Mouse (Mus musculus): ENCODE data around the gene Cd59a. TPM values are rescaled to one million over a fixed set of nuclear protein-coding genes. Genes with fewer than 3 reads are reported as not detected.
"Not testable (repeated sequence)": the region's sequence is repeated elsewhere in the genome, so short reads cannot be mapped to it uniquely, and the experiment has no call there.

Cd59a gene
- polyA plus RNA-seq, 1 experiment from 2014 or later: 62.0 TPM

DNA sequence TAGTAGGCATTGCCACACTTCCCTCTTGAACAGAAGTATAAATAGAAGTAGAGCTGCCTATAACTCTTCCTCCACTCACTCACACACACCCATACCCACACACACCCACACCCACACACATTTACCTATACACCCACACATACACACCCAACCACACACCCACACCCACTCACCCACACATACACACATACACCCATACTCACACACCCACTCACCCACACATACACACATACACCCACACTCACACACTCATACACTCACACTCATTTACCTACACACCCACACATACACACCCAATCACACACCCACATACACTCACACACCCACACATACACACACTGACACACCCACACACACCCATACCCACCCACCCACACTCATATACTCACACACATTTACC, 13.1 kb upstream of the Cd59a start:
- Histone ChIP-seq H3K27ac (replicated peaks) (no peak overlapping the region), H3K4me3 (no peak overlapping the region), H3K27me3 (replicated peaks) (no peaks in the 10 kb centered on the region), H3K9me3 (no peaks in the 10 kb centered on the region), H3K4me2 (no peak overlapping the region), H3K36me3 (no peaks in the 10 kb centered on the region), H3K9ac (no peak overlapping the region), H3K4me1 (peaks cover 4% of the 10 kb centered on the region)
- ATAC-seq (ENCODE audit: extremely low read depth, insufficient number of reproducible peaks, low FRiP score, low TSS enrichment): no peak

DNA sequence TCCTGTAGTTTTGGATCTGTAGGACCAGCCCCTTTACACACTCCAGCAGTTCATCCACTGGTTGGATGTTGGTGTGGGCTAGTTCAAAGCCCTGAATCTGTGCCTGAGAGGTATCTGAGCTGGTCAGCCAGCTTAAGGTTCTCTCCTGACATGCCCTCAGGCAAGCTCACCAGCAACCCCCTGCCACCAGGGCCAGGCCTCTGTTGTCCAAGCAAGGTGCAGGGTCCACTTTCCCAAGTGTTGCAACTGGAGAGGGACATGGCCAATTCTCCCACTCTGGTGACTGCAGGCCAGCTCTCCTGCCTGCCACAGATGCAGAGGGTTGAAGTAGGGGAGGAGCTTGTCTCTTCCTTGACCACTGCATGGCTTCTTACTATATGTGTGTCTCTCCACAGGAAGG, 11.6 kb upstream of the Cd59a start:
- not testable (repeated sequence) for H3K9ac ChIP-seq; H3K4me1 ChIP-seq; H3K9me3 ChIP-seq; H3K4me2 ChIP-seq; H3K36me3 ChIP-seq; ATAC-seq (ENCODE audit: extremely low read depth, insufficient number of reproducible peaks, low FRiP score, low TSS enrichment); H3K27ac ChIP-seq (replicated peaks); H3K4me3 ChIP-seq; H3K27me3 ChIP-seq (replicated peaks)

DNA sequence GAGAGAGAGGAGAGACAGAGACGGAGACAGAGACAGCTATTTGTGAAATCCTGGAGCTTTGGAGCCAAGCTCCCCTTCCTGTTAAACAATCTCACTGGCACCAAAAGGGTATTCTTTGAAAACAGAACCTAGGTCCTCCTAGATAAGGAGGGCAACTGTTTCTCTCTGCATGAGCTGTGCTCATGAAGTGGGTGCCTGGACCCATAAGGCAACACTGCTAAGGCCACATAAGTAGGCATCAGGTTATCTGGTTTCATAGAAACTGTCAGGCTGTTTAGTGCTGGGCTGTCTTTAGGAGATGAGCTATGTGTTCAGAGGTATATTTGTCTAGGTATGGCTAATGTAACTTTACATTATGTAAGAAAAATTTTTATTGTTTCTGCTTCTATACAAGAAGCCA, 8.0 kb upstream of the Cd59a start:
- not testable (repeated sequence) for H3K9me3 ChIP-seq; H3K27me3 ChIP-seq (replicated peaks); H3K36me3 ChIP-seq; H3K9ac ChIP-seq; H3K27ac ChIP-seq (replicated peaks); ATAC-seq (ENCODE audit: extremely low read depth, insufficient number of reproducible peaks, low FRiP score, low TSS enrichment); H3K4me2 ChIP-seq; H3K4me1 ChIP-seq; H3K4me3 ChIP-seq
- WGBS: 88% methylated on average over 1 of the region's 1 CpGs

DNA sequence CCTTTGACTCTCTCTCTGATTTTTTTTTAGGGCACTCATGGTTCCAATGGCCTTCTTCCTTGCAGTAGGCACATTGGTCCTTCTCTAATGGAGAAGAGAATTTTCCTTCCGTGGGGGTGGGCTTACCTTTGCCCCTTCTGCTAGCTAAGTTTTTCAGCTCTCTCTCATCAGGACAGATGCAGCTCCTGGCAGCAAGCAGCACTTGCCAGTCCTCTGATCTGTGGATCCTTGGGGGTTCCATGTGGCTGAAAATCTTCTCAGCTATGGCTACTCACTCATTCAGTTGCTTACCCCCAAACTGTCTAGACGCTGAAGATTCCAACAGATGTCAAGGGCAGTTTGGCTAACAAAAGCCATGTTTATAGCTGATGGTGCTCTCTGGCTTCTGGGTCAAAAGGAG, 2.3 kb upstream of the Cd59a start:
- Histone ChIP-seq H3K4me1 (peaks cover 17% of the 10 kb centered on the region), H3K9me3 (no peaks in the 10 kb centered on the region), H3K9ac (no peak overlapping the region), H3K4me3 (no peak overlapping the region), H3K27me3 (replicated peaks) (no peaks in the 10 kb centered on the region), H3K36me3 (no peaks in the 10 kb centered on the region), H3K4me2 (no peak overlapping the region), H3K27ac (replicated peaks) (no peak overlapping the region)
- 79% methylated on average over 2 of the region's 2 CpGs for WGBS
- ATAC-seq (ENCODE audit: extremely low read depth, insufficient number of reproducible peaks, low FRiP score, low TSS enrichment): no peak

DNA sequence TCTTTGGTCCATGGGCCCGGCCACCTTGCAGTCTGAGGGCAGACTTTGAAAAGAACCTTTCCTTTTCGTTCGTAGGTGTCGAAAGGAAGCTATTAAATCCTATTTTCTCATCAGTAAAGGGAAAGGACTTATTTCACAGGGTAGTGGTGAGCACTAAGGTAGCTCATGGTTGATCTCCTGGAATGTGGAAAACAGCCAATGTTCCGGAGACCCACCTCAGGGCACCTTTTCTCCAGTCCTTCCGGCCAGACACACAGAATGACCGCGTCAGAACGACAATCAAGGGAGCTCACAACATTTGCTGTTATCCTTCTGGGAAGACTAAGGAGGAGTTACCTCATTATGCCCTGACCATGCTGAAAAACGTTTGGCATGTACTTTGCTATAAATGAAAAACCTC, 655 bp downstream of the Cd59a start:
- Histone ChIP-seq H3K4me1 (peaks cover 39% of the 10 kb centered on the region), H3K9me3 (no peaks in the 10 kb centered on the region), H3K27ac (replicated peaks) (peak overlapping the region; percentile 96), H3K27me3 (replicated peaks) (no peaks in the 10 kb centered on the region), H3K9ac (peak overlapping the region; percentile 90), H3K4me2 (peak overlapping the region; percentile 76), H3K36me3 (no peaks in the 10 kb centered on the region), H3K4me3 (peak overlapping the region; percentile 63)
- 17% methylated on average over 10 of the region's 10 CpGs for WGBS
- no peak for ATAC-seq (ENCODE audit: extremely low read depth, insufficient number of reproducible peaks, low FRiP score, low TSS enrichment)

DNA sequence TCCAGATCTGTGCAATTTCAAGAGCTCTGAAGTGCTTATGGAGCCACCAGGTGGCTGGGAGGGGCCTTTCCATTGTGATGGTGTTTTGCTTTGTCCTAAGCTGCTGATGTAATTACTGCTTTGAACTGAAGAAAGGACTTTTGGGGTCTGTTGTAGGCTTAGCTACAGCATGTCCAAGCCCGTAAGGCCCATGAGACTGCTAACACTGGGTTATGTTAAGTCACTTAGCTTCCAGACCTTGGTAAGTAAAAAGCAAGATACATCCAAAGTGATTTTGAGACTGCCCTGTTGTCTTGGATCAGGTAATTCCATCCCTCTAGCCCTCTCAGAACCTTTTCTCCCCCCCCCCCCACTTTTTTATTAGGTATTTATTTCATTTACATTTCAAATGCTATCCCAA, 1.2 kb downstream of the Cd59a start:
- not testable (repeated sequence) for H3K9me3 ChIP-seq; H3K27me3 ChIP-seq (replicated peaks); H3K36me3 ChIP-seq; ATAC-seq (ENCODE audit: extremely low read depth, insufficient number of reproducible peaks, low FRiP score, low TSS enrichment)
- Histone ChIP-seq H3K27ac (replicated peaks) (peak overlapping the region; percentile 96), H3K4me3 (peak overlapping the region; percentile 63), H3K4me2 (peak overlapping the region; percentile 76), H3K9ac (peak overlapping the region; percentile 68), H3K4me1 (peaks cover 39% of the 10 kb centered on the region)
- WGBS: 58% methylated on average over 1 of the region's 1 CpGs

DNA sequence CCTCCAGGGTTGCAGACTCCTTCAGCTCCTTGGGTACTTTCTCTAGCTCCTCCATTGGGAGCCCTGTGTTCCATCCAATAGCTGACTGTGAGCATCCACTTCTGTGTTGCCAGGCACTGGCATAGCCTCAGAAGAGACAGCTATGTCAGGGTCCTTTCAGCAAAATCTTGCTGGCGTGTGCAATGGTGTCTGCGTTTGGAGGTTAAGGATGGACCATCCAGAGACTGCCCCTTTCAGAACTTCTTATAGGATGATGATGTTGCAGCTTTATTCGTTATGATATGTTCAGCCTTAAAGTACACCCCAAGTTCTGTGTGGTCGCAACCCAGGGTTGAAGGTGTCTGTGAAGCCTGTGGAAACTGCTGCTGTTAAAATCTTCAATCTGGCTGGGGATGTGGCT, 1.8 kb downstream of the Cd59a start:
- 87% methylated on average over 4 of the region's 4 CpGs for WGBS
- H3K4me2 ChIP-seq: peak overlapping the region; percentile 76

DNA sequence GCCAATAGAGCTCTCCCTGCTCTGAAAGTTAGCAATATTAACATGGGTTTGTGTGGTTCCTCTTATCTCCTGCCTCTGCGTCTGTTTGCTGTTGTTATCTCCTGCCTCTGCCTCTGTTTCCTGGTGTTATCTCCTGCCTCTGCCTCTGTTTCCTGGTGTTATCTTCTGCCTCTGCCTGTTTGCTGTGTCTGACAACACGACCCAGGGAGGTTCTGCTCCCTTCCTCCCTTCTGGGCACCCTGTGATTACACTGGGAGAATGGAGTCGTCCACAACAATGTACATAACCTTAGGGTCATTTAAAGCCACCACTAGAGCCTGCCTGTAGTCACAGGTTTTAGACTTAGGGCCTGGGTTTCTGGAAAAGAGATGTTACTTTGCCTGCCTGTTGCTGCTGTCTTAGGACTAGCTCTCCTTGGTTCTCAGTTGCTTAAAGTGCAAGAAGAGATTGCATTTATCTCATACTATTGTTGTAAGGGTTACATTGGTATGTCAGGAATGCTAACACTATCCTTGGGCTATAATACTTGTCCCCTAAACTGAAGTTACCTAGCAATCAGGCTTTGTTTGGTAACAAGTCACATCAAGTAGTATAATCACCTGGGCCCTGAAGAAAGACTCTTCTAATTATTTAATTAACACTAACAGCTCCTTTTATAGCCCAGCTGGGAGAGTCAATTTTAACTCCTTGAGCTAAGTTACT, 3.1 kb downstream of the Cd59a start:
- H3K9me3 ChIP-seq: no peaks in the 10 kb centered on the region
- no peaks in the 10 kb centered on the region for H3K27me3 ChIP-seq (replicated peaks)
- peak overlapping the region; percentile 23 for H3K4me3 ChIP-seq
- no peaks in the 10 kb centered on the region for H3K36me3 ChIP-seq
- H3K4me2 ChIP-seq: peak overlapping the region; percentile 76
- peak overlapping the region; percentile 54 for H3K27ac ChIP-seq (replicated peaks)
- 6% methylated on average over 3 of the region's 3 CpGs for WGBS
- peaks cover 56% of the 10 kb centered on the region for H3K4me1 ChIP-seq
- ATAC-seq (ENCODE audit: extremely low read depth, insufficient number of reproducible peaks, low FRiP score, low TSS enrichment): peak; percentile 61; the same call in 1 of the 2 replicates
- H3K9ac ChIP-seq: peak overlapping the region; percentile 8

More for the DNA sequence above, 1.8 kb downstream of the Cd59a start:
- peak overlapping the region; percentile 63 for H3K4me3 ChIP-seq
- H3K27me3 ChIP-seq (replicated peaks); ATAC-seq (ENCODE audit: extremely low read depth, insufficient number of reproducible peaks, low FRiP score, low TSS enrichment); H3K36me3 ChIP-seq; H3K9me3 ChIP-seq: not testable (repeated sequence)
- peak overlapping the region; percentile 68; the same call in 1 of the 2 replicates for H3K9ac ChIP-seq
- peak overlapping the region; percentile 96 for H3K27ac ChIP-seq (replicated peaks)
- peaks cover 43% of the 10 kb centered on the region for H3K4me1 ChIP-seq

DNA sequence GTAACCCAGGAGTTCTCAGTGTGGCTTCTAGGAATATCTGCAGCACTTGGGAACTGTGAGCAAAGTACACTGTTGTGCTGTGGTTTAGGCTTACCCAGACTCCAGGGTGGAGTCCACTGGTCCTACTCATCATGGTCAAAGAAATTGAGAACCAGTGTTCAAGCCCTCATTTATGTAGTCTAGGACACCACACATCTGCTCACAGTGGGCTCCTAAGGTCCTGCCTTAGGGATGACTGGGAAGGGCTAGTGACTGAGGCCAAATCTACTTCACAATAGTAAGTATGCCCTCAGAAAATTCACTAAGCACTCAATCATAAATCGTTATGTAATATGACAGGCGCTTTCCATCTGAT, 3.6 kb downstream of the Cd59a start:
- no peak for ATAC-seq (ENCODE audit: extremely low read depth, insufficient number of reproducible peaks, low FRiP score, low TSS enrichment)
- Histone ChIP-seq H3K27me3 (replicated peaks) (no peaks in the 10 kb centered on the region), H3K4me3 (peak overlapping the region; percentile 23), H3K36me3 (peaks cover 2% of the 10 kb centered on the region; the same call in 1 of the 2 replicates), H3K9me3 (no peaks in the 10 kb centered on the region), H3K4me1 (peaks cover 58% of the 10 kb centered on the region), H3K9ac (peak overlapping the region; percentile 8; the same call in 1 of the 2 replicates), H3K4me2 (peak overlapping the region; percentile 76), H3K27ac (replicated peaks) (peak overlapping the region; percentile 54)
- WGBS: 82% methylated on average over 2 of the region's 2 CpGs

DNA sequence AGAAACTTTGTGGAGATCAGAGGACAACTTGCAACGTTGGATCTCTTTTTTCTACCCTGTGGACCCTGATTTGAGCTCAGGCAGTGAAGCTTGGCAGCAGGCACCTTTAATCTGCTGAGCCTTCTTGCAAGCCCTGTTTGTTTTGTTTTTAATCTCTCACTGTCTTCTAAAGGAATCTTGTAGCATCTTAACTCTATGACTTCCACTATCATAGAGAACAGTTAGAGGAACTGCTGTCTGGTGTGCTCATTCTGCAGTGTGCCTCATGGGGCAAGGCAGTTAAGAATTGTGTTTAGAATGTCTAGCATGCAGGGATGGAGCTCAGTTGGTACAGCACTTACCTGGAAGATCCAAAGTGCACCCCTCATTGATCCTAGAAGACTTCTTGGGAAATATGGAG, 4.3 kb downstream of the Cd59a start:
- Histone ChIP-seq H3K27ac (replicated peaks) (no peak overlapping the region), H3K9me3 (no peaks in the 10 kb centered on the region), H3K4me3 (peak overlapping the region; percentile 23), H3K36me3 (peaks cover 9% of the 10 kb centered on the region), H3K9ac (0 out of 2 replicates have a peak overlapping the region, but pooled peaks have one; percentile 13), H3K27me3 (replicated peaks) (no peaks in the 10 kb centered on the region), H3K4me1 (peaks cover 58% of the 10 kb centered on the region), H3K4me2 (peak overlapping the region; percentile 76)
- no peak for ATAC-seq (ENCODE audit: extremely low read depth, insufficient number of reproducible peaks, low FRiP score, low TSS enrichment)
- whole genome bisulfite sequencing: 46% methylated on average over 1 of the region's 1 CpGs

DNA sequence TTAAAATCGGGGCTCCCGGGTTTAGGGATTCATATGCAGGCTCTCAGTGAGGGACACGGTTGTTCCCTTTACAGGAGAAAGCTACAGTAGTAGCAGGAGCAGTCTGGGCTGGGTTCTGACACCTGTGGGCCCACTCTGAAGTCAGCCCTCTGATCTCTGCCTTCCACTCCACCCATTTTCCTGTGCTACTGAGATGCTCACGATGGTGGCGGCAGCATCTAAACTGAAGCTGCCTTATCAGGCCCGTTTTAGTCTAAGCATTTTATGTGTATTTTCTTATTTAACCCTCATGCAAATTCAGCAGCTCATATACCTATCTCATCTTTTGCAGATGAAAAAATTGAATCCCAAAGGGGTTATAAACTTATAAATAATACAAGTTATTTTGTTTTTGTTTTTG, 9.2 kb downstream of the Cd59a start:
- Histone ChIP-seq H3K27ac (replicated peaks) (no peak overlapping the region), H3K36me3 (peaks cover 25% of the 10 kb centered on the region), H3K4me2 (no peak overlapping the region), H3K4me1 (peaks cover 37% of the 10 kb centered on the region), H3K9me3 (no peaks in the 10 kb centered on the region), H3K27me3 (replicated peaks) (no peaks in the 10 kb centered on the region), H3K4me3 (no peak overlapping the region), H3K9ac (no peak overlapping the region)
- 82% methylated on average over 6 of the region's 6 CpGs for WGBS
- ATAC-seq (ENCODE audit: extremely low read depth, insufficient number of reproducible peaks, low FRiP score, low TSS enrichment): no peak

DNA sequence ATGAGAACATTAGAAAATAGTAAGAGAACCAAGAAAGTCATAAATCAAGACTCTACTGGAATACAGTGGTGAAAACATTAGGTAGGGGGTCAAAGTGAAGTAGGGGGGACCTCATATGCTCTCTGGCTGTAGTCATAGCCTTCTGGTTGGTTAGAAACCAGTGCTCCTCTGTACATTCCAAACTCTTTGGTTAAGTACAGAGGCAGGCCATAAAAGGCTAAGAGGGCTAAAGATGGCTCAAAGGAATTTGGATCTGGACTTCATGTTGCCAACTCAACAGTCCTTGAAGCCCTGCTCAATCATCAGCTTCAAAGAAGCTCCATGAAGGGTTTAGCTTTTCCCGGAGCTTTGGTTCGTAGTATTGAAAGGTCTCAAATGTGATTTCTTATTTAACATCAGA, 13.4 kb downstream of the Cd59a start:
- not testable (repeated sequence) for H3K9me3 ChIP-seq; ATAC-seq (ENCODE audit: extremely low read depth, insufficient number of reproducible peaks, low FRiP score, low TSS enrichment); H3K27me3 ChIP-seq (replicated peaks); H3K4me2 ChIP-seq; H3K9ac ChIP-seq; H3K4me3 ChIP-seq
- 44% methylated on average over 2 of the region's 2 CpGs for WGBS
- Histone ChIP-seq H3K36me3 (peaks cover 42% of the 10 kb centered on the region), H3K4me1 (peaks cover 14% of the 10 kb centered on the region), H3K27ac (replicated peaks) (peak overlapping the region; percentile 81)

Measured in heart, embryonic 13.5 days (tissue).